Mouse (Mus musculus): ENCODE results near the gene Smc1a.

Smc1a gene

GRCm38 (mm10) chrX:152016151-152017145 lies at the start of gene Smc1a, which contains the start of gene Ribc1:
Gene Smc1a, plus strand, starts transcription at chrX:152016428.
Gene Ribc1, minus strand, starts transcription at chrX:152016295.
- peak; percentile 93 for DNase-seq (ENCODE audit: extremely low read depth, insufficient read length, low spot score)

- DNase-seq (ENCODE audit: extremely low read depth, insufficient read length, low spot score) = no peak
Measured at GRCm38 (mm10) chrX:151999006-151999710, 17.1 kb upstream of the Smc1a start.

GRCm38 (mm10) chrX:152001182-152001684 lies 15.0 kb upstream of the Smc1a start:
- no peak for DNase-seq (ENCODE audit: extremely low read depth, insufficient read length, low spot score)

- DNase-seq (ENCODE audit: extremely low read depth, insufficient read length, low spot score) = peak; percentile 88
Measured at GRCm38 (mm10) chrX:152001737-152002710, 14.2 kb upstream of the Smc1a start, which contains the start of gene Hsd17b10. Gene Hsd17b10, plus strand, starts transcription at chrX:152001845.

GRCm38 (mm10) chrX:152002865-152003264 lies 13.4 kb upstream of the Smc1a start:
- no peak for DNase-seq (ENCODE audit: extremely low read depth, insufficient read length, low spot score)

- DNase-seq (ENCODE audit: extremely low read depth, insufficient read length, low spot score) = no peak
Measured at GRCm38 (mm10) chrX:152007863-152008262, 8.4 kb upstream of the Smc1a start.

- DNase-seq (ENCODE audit: extremely low read depth, insufficient read length, low spot score) = no peak
Measured at GRCm38 (mm10) chrX:152015752-152016150, 477 bp upstream of the Smc1a start.

GRCm38 (mm10) chrX:152017186-152017585 lies 958 bp downstream of the Smc1a start:
- DNase-seq (ENCODE audit: extremely low read depth, insufficient read length, low spot score) = no peak

GRCm38 (mm10) chrX:152019294-152019693 lies 3.1 kb downstream of the Smc1a start:
- DNase-seq (ENCODE audit: extremely low read depth, insufficient read length, low spot score) = no peak

- no peak for DNase-seq (ENCODE audit: extremely low read depth, insufficient read length, low spot score)
Measured at GRCm38 (mm10) chrX:152039865-152040264, 23.6 kb downstream of the Smc1a start.

- DNase-seq (ENCODE audit: extremely low read depth, insufficient read length, low spot score) = no peak
Measured at GRCm38 (mm10) chrX:152047230-152047629, 31.0 kb downstream of the Smc1a start.

- no peak for DNase-seq (ENCODE audit: extremely low read depth, insufficient read length, low spot score)
Measured at GRCm38 (mm10) chrX:152052546-152052945, 36.3 kb downstream of the Smc1a start.

GRCm38 (mm10) chrX:152054094-152054493 lies 37.9 kb downstream of the Smc1a start:
- no peak for DNase-seq (ENCODE audit: extremely low read depth, insufficient read length, low spot score)

- DNase-seq (ENCODE audit: extremely low read depth, insufficient read length, low spot score) = no peak
Measured at GRCm38 (mm10) chrX:152065674-152066073, 49.4 kb downstream of the Smc1a start.

- no peak for DNase-seq (ENCODE audit: extremely low read depth, insufficient read length, low spot score)
Measured at GRCm38 (mm10) chrX:152067789-152068188, 51.6 kb downstream of the Smc1a start.

- DNase-seq (ENCODE audit: extremely low read depth, insufficient read length, low spot score) = peak; percentile 3
Measured at GRCm38 (mm10) chrX:152089832-152090614, 73.8 kb downstream of the Smc1a start.

- DNase-seq (ENCODE audit: extremely low read depth, insufficient read length, low spot score) = no peak
Measured at GRCm38 (mm10) chrX:152097572-152097971, 81.3 kb downstream of the Smc1a start.

Measured in 3134 (cell line).